Mouse (Mus musculus) ES-E14 (cell line): ENCODE measurements around the gene Prr5. TPM values are rescaled to one million over a fixed set of nuclear protein-coding genes. Genes with fewer than 3 reads are reported as not detected.
A peak's percentile ranks its signal among the peaks of the same experiment; 100 is the strongest.

ENCODE experiments used
- DNase-seq: peaks from one replicate; pipeline ENCODE4 v3.0.0-alpha.2; 2013; ENCODE audit warnings: low read depth, low spot score
- H3K27ac ChIP-seq: 2 replicates; pipeline ENCODE4 v1.5.1; 2012; ENCODE audit warnings: low read depth, mild to moderate bottlenecking, low read length, moderate library complexity, mixed read lengths; ENCODE audit not compliant: poor library complexity, insufficient read depth, severe bottlenecking
- H3K36me3 ChIP-seq: 2 replicates; pipeline ENCODE4 v1.6.1; 2012; ENCODE audit warnings: mild to moderate bottlenecking, low read length, moderate library complexity, mixed read lengths; ENCODE audit not compliant: control insufficient read depth, poor library complexity, insufficient read depth, severe bottlenecking
- H3K4me1 ChIP-seq, 2 experiments: fragments of 150-350 bp in 1 of 2; sonication (generic) in 1 of 2; 2 replicates each; pipeline ENCODE4 v1.6.1; 2012; ENCODE audit warnings: low read length in 2 of 2, mild to moderate bottlenecking in 1 of 2, mixed read lengths in 1 of 2; ENCODE audit not compliant: control insufficient read depth in 2 of 2, insufficient read depth in 2 of 2, poor library complexity in 1 of 2
- H3K4me3 ChIP-seq, 2 experiments: fragments of 150-350 bp in 1 of 2; sonication (generic) in 1 of 2; 2 replicates each; pipeline ENCODE4 v1.5.1; 2012; ENCODE audit warnings: low read length in 2 of 2, low read depth in 1 of 2, mild to moderate bottlenecking in 1 of 2, mixed read lengths in 1 of 2; ENCODE audit not compliant: insufficient read depth in 1 of 2, poor library complexity in 1 of 2, severe bottlenecking in 1 of 2
- H3K9ac ChIP-seq: 2 replicates; pipeline ENCODE4 v1.6.1; 2012; ENCODE audit warnings: low read depth, mild to moderate bottlenecking, low read length, mixed read lengths; ENCODE audit not compliant: poor library complexity, insufficient read depth, severe bottlenecking
- H3K9me3 ChIP-seq: fragments of 150-350 bp; sonication (generic); 2 replicates; pipeline ENCODE4 v1.6.1; 2012; ENCODE audit warnings: low read depth, mild to moderate bottlenecking, low read length; ENCODE audit not compliant: control insufficient read depth, insufficient read depth
- CHD2 ChIP-seq: IDR thresholded peaks from 2 replicates; pipeline ENCODE4 v1.6.1; 2014; ENCODE audit warnings: mild to moderate bottlenecking, low read depth, low read length, inconsistent platforms
- HCFC1 ChIP-seq: IDR thresholded peaks from 2 replicates; pipeline ENCODE4 v1.6.1; 2012; ENCODE audit warnings: low read length, inconsistent platforms, borderline replicate concordance; ENCODE audit not compliant: insufficient read depth
- MAFK ChIP-seq: IDR thresholded peaks from 2 replicates; pipeline ENCODE4 v1.6.1; 2014; ENCODE audit warnings: mild to moderate bottlenecking, low read depth, low read length, inconsistent platforms; ENCODE audit not compliant: insufficient read depth
- ZC3H11A ChIP-seq: IDR thresholded peaks from 2 replicates; pipeline ENCODE4 v1.6.1; 2012; ENCODE audit warnings: low read depth, mild to moderate bottlenecking, inconsistent platforms, low read length, borderline replicate concordance
- ZNF384 ChIP-seq: IDR thresholded peaks from 2 replicates; pipeline ENCODE4 v1.6.1; 2012; ENCODE audit warnings: low read depth, low read length, inconsistent platforms
- in situ Hi-C, 2 experiments: fragments of 600-800 bp; cut with MboI; formaldehyde crosslinking; loops; one replicate each; pipeline ENCODE4 v1.15.1; 2025; ENCODE audit warnings: low sequenced_read_pairs in 2 of 2, inconsistent platforms in 1 of 2; ENCODE audit not compliant: unreplicated experiment in 2 of 2
- total RNA-seq: library from RNA; depleted of rRNA; stranded (reverse); fragments of 300-350 nt; gene quantifications from 2 replicates; pipeline ENCODE4 v1.2.3, GENCODE M21; 2012

The Prr5 gene
- total RNA-seq, 1 experiment = 11.6 TPM

GRCm38 (mm10) chr15:84679794-84680193 is 10.4 kb downstream of the Prr5 start:
- TF ChIP-seq ZC3H11A (no peak), CHD2 (no peak), HCFC1 (no peak), ZNF384 (no peak), MAFK (no peak)
- in situ Hi-C loops = loop anchor here in 1 of 2 experiments (10.0 kb wide), 1 partner anchor 245 kb away; the partner anchor contains the start of genes Gm29666 and Nup50
- no peaks in the 10 kb centered on the region for H3K9me3 ChIP-seq
- no peak overlapping the region for H3K9ac ChIP-seq
- H3K27ac ChIP-seq = no peak overlapping the region
- no peak for DNase-seq
- no peaks in the 10 kb centered on the region for H3K36me3 ChIP-seq
- H3K4me3 ChIP-seq = no peak overlapping the region
- H3K4me1 ChIP-seq = peaks cover 0 to 21% of the 10 kb centered on the region in 2 experiments; a peak in 3 of 4 replicates

- H3K27ac ChIP-seq = no peak overlapping the region
- H3K9me3 ChIP-seq = no peaks in the 10 kb centered on the region
- TF ChIP-seq CHD2 = no peak
- no peak for TF ChIP-seq ZNF384
- no peak for TF ChIP-seq HCFC1
- in situ Hi-C loops = no loop called here
- H3K4me3 ChIP-seq = peak overlapping the region; percentile 72 to 87
- H3K9ac ChIP-seq = peak overlapping the region; percentile 76
- peaks cover 0 to 18% of the 10 kb centered on the region in 2 experiments; a peak in 2 of 4 replicates for H3K4me1 ChIP-seq
- no peaks in the 10 kb centered on the region for H3K36me3 ChIP-seq
- peak; percentile 81 for DNase-seq
These were observed 11.4 kb downstream of the Prr5 start for GRCm38 (mm10) chr15:84680545-84681454.

- Histone ChIP-seq H3K9ac (peak overlapping the region; percentile 13; the same call in 1 of the 2 replicates), H3K27ac (no peak overlapping the region), H3K9me3 (no peaks in the 10 kb centered on the region), H3K36me3 (no peaks in the 10 kb centered on the region), H3K4me1 (peaks cover 0 to 18% of the 10 kb centered on the region in 2 experiments; a peak in 2 of 4 replicates), H3K4me3 (peak overlapping the region; percentile 72 to 87)
- 0 out of 2 replicates have a peak, but pooled peaks have one; percentile 37 for TF ChIP-seq ZNF384
- TF ChIP-seq CHD2 = no peak
- in situ Hi-C loops = no loop called here
- no peak for DNase-seq
These were observed 12.2 kb downstream of the Prr5 start for GRCm38 (mm10) chr15:84681455-84682193.

GRCm38 (mm10) chr15:84682206-84682605 is 12.8 kb downstream of the Prr5 start:
- no peak overlapping the region; the same call in 1 of the 2 replicates for H3K9ac ChIP-seq
- TF ChIP-seq MAFK (no peak), ZC3H11A (no peak), HCFC1 (no peak), ZNF384 (no peak), CHD2 (no peak)
- DNase-seq = no peak
- H3K27ac ChIP-seq = no peak overlapping the region
- H3K36me3 ChIP-seq = no peaks in the 10 kb centered on the region
- in situ Hi-C loops = no loop called here
- H3K9me3 ChIP-seq = no peaks in the 10 kb centered on the region
- peaks cover 0 to 18% of the 10 kb centered on the region in 2 experiments; a peak in 2 of 4 replicates for H3K4me1 ChIP-seq
- H3K4me3 ChIP-seq = no peak overlapping the region
